Mouse (Mus musculus) CD4-positive naive resting alpha-beta T cell, adult 57 days (primary cell): Measurements from ENCODE around the gene Alg12. TPM values are rescaled to one million over a fixed set of nuclear protein-coding genes. Genes with fewer than 3 reads are reported as not detected.

Source experiments
- total RNA-seq: library from RNA; stranded (reverse); gene quantifications from one replicate; pipeline ENCODE4 v1.2.4, GENCODE M21; 2023

Alg12 gene
- 19.5 TPM for total RNA-seq

DNA sequence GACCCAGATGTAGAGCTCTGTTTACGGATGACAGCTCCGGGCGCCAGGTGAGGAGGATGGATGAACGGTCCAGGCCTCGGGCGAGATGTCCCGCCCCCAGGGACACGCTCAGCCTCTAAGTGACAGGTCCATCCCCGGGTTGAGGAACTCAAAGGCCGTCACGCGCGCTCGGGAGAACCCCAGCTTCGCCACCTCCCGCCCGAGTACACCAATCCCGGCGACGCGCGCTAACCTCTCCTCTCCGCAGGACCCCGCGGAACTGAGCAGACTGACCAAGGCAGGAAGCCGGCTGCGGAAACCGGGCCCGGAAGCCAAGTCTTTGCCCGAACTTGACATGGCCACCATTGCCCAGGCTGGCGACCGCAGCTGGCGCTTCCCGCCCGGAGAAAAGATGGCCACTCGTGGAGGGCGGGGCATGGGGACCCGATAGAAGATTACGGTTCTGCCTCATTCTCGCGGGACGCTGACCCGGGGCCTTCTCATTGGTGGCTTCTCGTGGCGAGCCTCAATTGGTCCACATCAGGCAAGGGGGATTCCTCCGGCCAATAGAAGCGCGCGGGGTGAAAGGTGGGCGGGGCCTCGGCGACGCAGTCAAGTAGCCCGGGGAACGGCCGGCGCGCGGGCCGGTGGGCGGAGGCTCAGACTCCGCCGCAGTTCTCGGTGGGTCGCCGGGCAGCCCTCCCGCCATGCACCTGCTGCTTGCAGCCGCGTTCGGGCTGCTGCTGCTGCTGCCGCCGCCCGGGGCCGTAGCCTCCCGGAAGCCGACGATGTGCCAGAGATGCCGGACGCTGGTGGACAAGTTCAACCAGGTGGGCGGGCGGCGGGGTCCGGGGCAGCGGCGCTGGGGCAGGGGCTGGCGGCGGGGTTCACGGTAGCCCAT lies at the start of gene Alg12, which contains the start of gene Creld2:
Gene Alg12, minus strand, starts transcription at position 293 of the 880 bp plus-strand sequence.
Gene Creld2, plus strand, starts transcription at position 621 of the 880 bp plus-strand sequence.

DNA sequence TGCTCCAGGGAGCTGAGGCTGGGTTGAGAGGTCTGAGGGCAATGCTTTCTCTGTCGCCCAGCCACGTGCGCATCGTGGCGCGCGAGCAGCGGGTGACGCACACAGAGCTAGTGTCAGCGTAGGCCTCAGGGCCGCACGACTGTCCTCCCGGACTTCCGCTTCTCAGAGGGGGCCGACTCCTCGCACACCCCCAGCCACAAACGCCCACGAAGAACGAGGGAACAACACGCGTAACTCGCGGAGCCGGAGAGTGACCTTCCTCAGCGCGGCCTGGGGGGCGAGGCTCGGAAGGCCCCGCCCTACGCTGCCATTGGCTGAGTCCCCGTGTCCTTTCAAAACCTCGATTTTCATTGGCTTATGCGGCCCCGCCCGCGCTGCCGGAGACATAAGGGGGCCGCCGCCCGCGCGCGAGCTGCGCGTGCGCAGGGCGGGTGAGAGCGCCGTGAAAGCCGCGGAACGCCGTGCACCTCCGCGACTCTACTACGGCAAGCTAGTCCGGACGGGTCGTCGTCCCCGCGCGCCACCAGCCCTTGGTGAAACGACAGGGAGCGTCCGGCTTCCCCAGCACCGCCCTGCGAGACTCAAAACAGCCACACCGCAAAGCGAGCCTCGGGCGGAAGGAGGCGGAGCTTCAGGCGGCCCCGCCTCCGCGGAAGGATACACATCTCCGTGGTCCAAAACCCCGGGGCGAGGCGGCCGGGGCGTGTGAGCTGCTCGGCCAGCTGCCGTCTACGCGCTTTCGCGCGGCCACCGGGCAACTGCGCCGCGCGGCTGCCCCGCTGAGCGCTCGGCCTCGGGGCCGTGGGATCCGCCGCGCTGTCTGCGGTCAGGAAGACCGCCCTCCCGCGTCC lies 42.9 kb upstream of the Alg12 start, which contains the start of gene Pim3:
Gene Pim3, plus strand, starts transcription at position 415 of the 851 bp plus-strand sequence.

Other genes with a start within 250 kb of the Alg12 start
- gene Zdhhc25, start 219.0 kb downstream of the Alg12 start, total RNA-seq, result not detected
- 149 TPM for gene Brd1, start 85.1 kb downstream of the Alg12 start, total RNA-seq
- 20.9 TPM for gene Zbed4, start 67.7 kb downstream of the Alg12 start, total RNA-seq
- 23.9 TPM for gene Creld2, start 328 bp upstream of the Alg12 start, total RNA-seq
- 71.4 TPM for gene Pim3, start 42.9 kb upstream of the Alg12 start, total RNA-seq
- gene Ttll8, start 135.1 kb upstream of the Alg12 start, total RNA-seq, result not detected
- gene Mlc1, start 159.7 kb upstream of the Alg12 start, total RNA-seq, result not detected
- not detected for gene Mov10l1, start 163.6 kb upstream of the Alg12 start, total RNA-seq
- not detected for gene Panx2, start 240.4 kb upstream of the Alg12 start, total RNA-seq